Comparison of ENCODE assay signal across 28 mouse cellular contexts in the genomic region with DNA sequence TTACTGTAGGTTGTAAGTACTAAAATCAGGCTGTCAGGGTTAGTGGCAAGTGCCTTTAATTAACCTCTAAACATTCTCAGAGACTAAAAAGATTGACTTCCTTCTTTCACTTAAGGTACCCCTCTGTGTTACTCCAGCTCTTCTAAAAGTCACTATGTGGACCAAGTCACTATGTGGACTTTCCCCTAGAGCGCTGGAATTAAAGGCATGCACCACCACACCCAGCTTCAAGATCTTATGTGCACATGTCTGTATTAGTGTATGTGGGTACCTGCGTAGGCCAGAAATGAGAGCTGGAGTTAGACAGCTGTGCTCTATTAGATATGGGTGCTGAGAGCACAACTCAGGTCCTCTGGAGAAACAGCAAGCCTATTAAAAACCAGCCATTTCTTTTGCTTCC. TPM values are rescaled to one million over a fixed set of nuclear protein-coding genes. Genes with fewer than 3 reads are reported as not detected.
DNase-seq lines count a peak whose midpoint lies in the region; ATAC-seq and TF ChIP-seq lines count a peak whose summit lies in the region.
"Had no signal": no experiment of that assay in that cellular context is flagged by ENCODE, and none has a peak within 500 bp of the region (broad histone marks: within the 10 kb centered on the region; RNA-seq: fewer than 3 reads in every experiment).

No protein-coding gene starts in this region.

- intact Hi-C loops in heart, postnatal 10 days (cut with DNase I): no loop called here

- no peak overlapping the region for H3K4me2 ChIP-seq in forebrain, embryonic 15.5 days (replicated peaks)
- H3K4me2 ChIP-seq: embryonic facial prominence, embryonic 13.5 days; forebrain, embryonic 12.5 days; heart, embryonic 12.5 days; heart, embryonic 15.5 days; hindbrain, embryonic 14.5 days had no signal

- no peak overlapping the region for H3K4me3 ChIP-seq in small intestine, adult 2 months (ENCODE audit: low read depth, low read length)
- H3K4me3 ChIP-seq in embryonic facial prominence, embryonic 10.5 days: no peak overlapping the region
- H3K4me3 ChIP-seq in forebrain, embryonic 15.5 days: no peak overlapping the region
- H3K4me3 ChIP-seq: embryonic facial prominence, embryonic 13.5 days; erythroblast, embryonic 14.5 days; forebrain, embryonic 12.5 days; heart, embryonic 12.5 days; heart, embryonic 15.5 days had no signal

- peaks cover 6% of the 10 kb centered on the region; the same call in 1 of the 2 replicates for H3K4me1 ChIP-seq in small intestine, adult 2 months (ENCODE audit: control insufficient read depth, insufficient read depth, insufficient read length, low read length)
- H3K4me1 ChIP-seq in embryonic facial prominence, embryonic 10.5 days: peaks cover 25% of the 10 kb centered on the region
- peaks cover 33% of the 10 kb centered on the region for H3K4me1 ChIP-seq in forebrain, embryonic 15.5 days

- peak; percentile 16 for DNase-seq in heart, adult 11 months
- no peak for DNase-seq in heart, postnatal 10 days
- DNase-seq in lung, postnatal 36 days: peak; percentile 17
- no peak for DNase-seq in lung, postnatal 14 days
- DNase-seq in adrenal gland, postnatal 25 days: no peak
- no peak for DNase-seq in embryonic facial prominence, embryonic 10.5 days (ENCODE audit: low spot score)
- DNase-seq: adrenal gland, adult 2 months; adrenal gland, postnatal 14 days; cerebellum, adult 11 months; cerebellum, adult 2 months; cerebellum, adult 9-11 months; cerebellum, postnatal 25 days; gastrocnemius, postnatal 10 days; gastrocnemius, postnatal 36 days; heart, adult 18-20 months; heart, postnatal 14 days; heart, postnatal 4 days had no signal

- no peak overlapping the region for H3K9ac ChIP-seq in forebrain, embryonic 15.5 days (replicated peaks)
- H3K9ac ChIP-seq: embryonic facial prominence, embryonic 13.5 days; forebrain, embryonic 12.5 days; heart, embryonic 12.5 days; heart, embryonic 15.5 days; hindbrain, embryonic 14.5 days had no signal

- no peak for TF ChIP-seq CTCF in small intestine, adult 2 months (IDR thresholded peaks at IDR 0.05; ENCODE audit: extremely low read depth, insufficient read length, insufficient replicate concordance, low read depth, low read length)

- H3K27ac ChIP-seq in small intestine, adult 2 months (ENCODE audit: insufficient read depth, low read depth, low read length): peak overlapping the region; percentile 57; the same call in 1 of the 2 replicates
- H3K27ac ChIP-seq in embryonic facial prominence, embryonic 10.5 days (replicated peaks): no peak overlapping the region
- H3K27ac ChIP-seq in forebrain, embryonic 15.5 days (replicated peaks): no peak overlapping the region
- H3K27ac ChIP-seq: embryonic facial prominence, embryonic 13.5 days; forebrain, embryonic 12.5 days; heart, embryonic 15.5 days; hindbrain, embryonic 14.5 days; hindbrain, postnatal 0 days had no signal

- ATAC-seq in forebrain, embryonic 15.5 days (replicated peaks): no peak
- ATAC-seq: forebrain, embryonic 16.5 days; hindbrain, postnatal 0 days; inflammation-experienced regulatory T-cells, adult 6 months had no signal

- no peaks in the 10 kb centered on the region for H3K9me3 ChIP-seq in embryonic facial prominence, embryonic 10.5 days
- H3K9me3 ChIP-seq in forebrain, embryonic 15.5 days: no peaks in the 10 kb centered on the region
- H3K9me3 ChIP-seq: embryonic facial prominence, embryonic 13.5 days; forebrain, embryonic 12.5 days; heart, embryonic 12.5 days; heart, embryonic 15.5 days had no signal

- no peaks in the 10 kb centered on the region for H3K36me3 ChIP-seq in small intestine, adult 2 months (ENCODE audit: control insufficient read depth, insufficient read depth, low read length)
- peaks cover 20% of the 10 kb centered on the region for H3K36me3 ChIP-seq in embryonic facial prominence, embryonic 10.5 days (replicated peaks)
- no peaks in the 10 kb centered on the region for H3K36me3 ChIP-seq in forebrain, embryonic 15.5 days
- H3K36me3 ChIP-seq: embryonic facial prominence, embryonic 13.5 days; forebrain, embryonic 12.5 days; heart, embryonic 12.5 days; heart, embryonic 15.5 days had no signal

- 50% methylated on average over 2 of the region's 2 CpGs for WGBS in small intestine, adult 2 months
- WGBS in embryonic facial prominence, embryonic 10.5 days: 92% methylated on average over 2 of the region's 2 CpGs
- 99% methylated on average over 2 of the region's 2 CpGs for WGBS in forebrain, embryonic 15.5 days

- H3K27me3 ChIP-seq in small intestine, adult 2 months (ENCODE audit: control insufficient read depth, insufficient read depth, low read length): no peaks in the 10 kb centered on the region
- H3K27me3 ChIP-seq in embryonic facial prominence, embryonic 10.5 days (replicated peaks; ENCODE audit: low read depth, poor library complexity, severe bottlenecking): no peaks in the 10 kb centered on the region
- H3K27me3 ChIP-seq in forebrain, embryonic 15.5 days: no peaks in the 10 kb centered on the region
- H3K27me3 ChIP-seq: embryonic facial prominence, embryonic 13.5 days; forebrain, embryonic 12.5 days; heart, embryonic 12.5 days; heart, embryonic 15.5 days had no signal

- no peak for TF ChIP-seq POLR2A in small intestine, adult 2 months (IDR thresholded peaks at IDR 0.05; ENCODE audit: low read depth, low read length)

RNA-seq across cellular contexts. Expression of gene Tra2a, which starts 6.0 kb away (rescaled TPM):
- 10 to 100 TPM; 28.1 to 36.9 TPM for total RNA-seq in heart, postnatal 10 days (2021)
- polyA plus RNA-seq in small intestine, adult 2 months (2012; rRNA removed): 9.6 and 15.8 TPM in 2 replicates
- 69.3 and 95.8 TPM in 2 replicates for total RNA-seq in adrenal gland, postnatal 25 days (2021)
- polyA plus RNA-seq in embryonic facial prominence, embryonic 10.5 days (2016; fragmentation: Nextera tagmentation; extraction: Ambion mirVana): 123 and 132 TPM in 2 replicates
- polyA plus RNA-seq in forebrain, embryonic 15.5 days (2015; fragmentation: Nextera tagmentation; extraction: Ambion mirVana): 147 and 152 TPM in 2 replicates

RNA-seq across cellular contexts. Expression of gene Igf2bp3, which starts 43.1 kb away (rescaled TPM):
- 1 to 10 TPM; 4.3 to 4.5 TPM for total RNA-seq in heart, postnatal 10 days (2021)
- polyA plus RNA-seq in small intestine, adult 2 months (2012; rRNA removed): 0.06 and 0.09 TPM in 2 replicates
- total RNA-seq in adrenal gland, postnatal 25 days (2021): 1.0 and 1.2 TPM in 2 replicates
- 159 TPM in 2 replicates for polyA plus RNA-seq in embryonic facial prominence, embryonic 10.5 days (2016; fragmentation: Nextera tagmentation; extraction: Ambion mirVana)
- 36.5 and 39.8 TPM in 2 replicates for polyA plus RNA-seq in forebrain, embryonic 15.5 days (2015; fragmentation: Nextera tagmentation; extraction: Ambion mirVana)
- total RNA-seq: heart, adult 18-20 months had no signal

Comparison
In these comparisons a context has a peak if more than half of its experiments do, and no peak if none do; other contexts are left out.
1. DNase-seq: peak in heart, adult 11 months (single experiment) and lung, postnatal 36 days (single experiment); none in heart, postnatal 10 days (0 of 2), lung, postnatal 14 days (single experiment), adrenal gland, postnatal 25 days (single experiment) and embryonic facial prominence, embryonic 10.5 days (single experiment).
2. RNA of gene Igf2bp3, which starts 43.1 kb away (polyA plus RNA-seq): 159 TPM in embryonic facial prominence, embryonic 10.5 days and 36.5 to 39.8 TPM in forebrain, embryonic 15.5 days; 0.06 to 0.09 TPM in small intestine, adult 2 months; every median in the first group is over 10 times any median in the second.